Mouse (Mus musculus) thymus, adult 2 months (tissue): ENCODE results near the gene Col25a1. TPM values are rescaled to one million over a fixed set of nuclear protein-coding genes. Genes with fewer than 3 reads are reported as not detected.

Source experiments
- DNase-seq: peaks from one replicate; pipeline ENCODE4 v3.0.0; 2021
- H3K27ac ChIP-seq: fragments of 200-500 bp; 2 replicates; pipeline ENCODE4 v1.5.1; 2012; ENCODE audit warnings: low read length, control low read depth; ENCODE audit not compliant: control insufficient read depth, insufficient read depth
- H3K27me3 ChIP-seq: fragments of 200-500 bp; 2 replicates; pipeline ENCODE4 v1.6.1; 2012; ENCODE audit warnings: mild to moderate bottlenecking, low read length, moderate library complexity, mixed read lengths; ENCODE audit not compliant: control insufficient read depth, insufficient read depth
- H3K36me3 ChIP-seq: fragments of 200-500 bp; 2 replicates; pipeline ENCODE4 v1.6.1; 2012; ENCODE audit warnings: mild to moderate bottlenecking, low read length, moderate library complexity; ENCODE audit not compliant: control insufficient read depth, insufficient read depth
- H3K4me1 ChIP-seq: fragments of 200-500 bp; replicated peaks from 2 replicates; pipeline ENCODE4 v1.6.1; 2012; ENCODE audit warnings: low read length; ENCODE audit not compliant: control insufficient read depth, insufficient read depth
- H3K4me3 ChIP-seq: fragments of 200-500 bp; 2 replicates; pipeline ENCODE4 v1.5.1; 2012; ENCODE audit warnings: mild to moderate bottlenecking, low read length, control low read depth, moderate library complexity; ENCODE audit not compliant: control insufficient read depth, insufficient read depth
- CTCF ChIP-seq: fragments of 200-500 bp; IDR thresholded peaks from 2 replicates; pipeline ENCODE4 v1.5.1; 2012; ENCODE audit warnings: mild to moderate bottlenecking, control low read depth, low read length, moderate library complexity, borderline replicate concordance; ENCODE audit not compliant: control insufficient read depth, poor library complexity, insufficient read depth; ENCODE audit errors: extremely low read depth
- POLR2A ChIP-seq: fragments of 200-500 bp; IDR thresholded peaks from 2 replicates; pipeline ENCODE4 v1.6.1; 2012; ENCODE audit warnings: mild to moderate bottlenecking, low read length, control low read depth, moderate library complexity; ENCODE audit not compliant: control insufficient read depth, poor library complexity, insufficient read depth; ENCODE audit errors: extremely low read depth
- WGBS: fragments of 180-500 bp; shearing (Covaris S2); methylation state at CpG from one replicate; pipeline ENCODE4 v1.1.7; 2018; 5-methylcytosine and 5-hydroxymethylcytosine counted together
- polyA plus RNA-seq: library from polyadenylated mRNA; depleted of rRNA; stranded (reverse); fragments of >200 nt; gene quantifications from 2 replicates; pipeline ENCODE4 v1.2.3, GENCODE M21; 2012

Col25a1 gene
- polyA plus RNA-seq, 1 experiment, result not detected

- TF ChIP-seq POLR2A (no peak), CTCF (no peak)
- Histone ChIP-seq H3K4me3 (no peak overlapping the region), H3K4me1 (no peaks in the 10 kb centered on the region), H3K27ac (no peak overlapping the region), H3K27me3 (no peaks in the 10 kb centered on the region), H3K36me3 (no peaks in the 10 kb centered on the region)
- DNase-seq, result no peak
- WGBS, result 88% methylated on average over 17 of the region's 17 CpGs
Measured at GRCm38 (mm10) chr3:130579501-130579900, 448.2 kb downstream of the Col25a1 start.

- Histone ChIP-seq H3K27me3 (no peaks in the 10 kb centered on the region), H3K4me1 (no peaks in the 10 kb centered on the region), H3K27ac (no peak overlapping the region), H3K36me3 (no peaks in the 10 kb centered on the region), H3K4me3 (no peak overlapping the region)
- DNase-seq, result no peak
- no peak for TF ChIP-seq POLR2A
- TF ChIP-seq CTCF, result no peak
- WGBS, result 92% methylated on average over 2 of the region's 2 CpGs
Measured at GRCm38 (mm10) chr3:130581577-130581976, 450.3 kb downstream of the Col25a1 start.

GRCm38 (mm10) chr3:130582903-130583664 lies 451.8 kb downstream of the Col25a1 start:
- no peak overlapping the region for H3K27ac ChIP-seq
- WGBS, result 93% methylated on average over 13 of the region's 13 CpGs
- H3K27me3 ChIP-seq, result no peaks in the 10 kb centered on the region
- H3K4me1 ChIP-seq, result no peaks in the 10 kb centered on the region
- no peak for TF ChIP-seq CTCF
- TF ChIP-seq POLR2A, result no peak
- no peak overlapping the region for H3K4me3 ChIP-seq
- H3K36me3 ChIP-seq, result no peaks in the 10 kb centered on the region
- DNase-seq, result no peak

GRCm38 (mm10) chr3:130584007-130584406 lies 452.7 kb downstream of the Col25a1 start:
- TF ChIP-seq CTCF (no peak), POLR2A (no peak)
- Histone ChIP-seq H3K4me1 (no peaks in the 10 kb centered on the region), H3K4me3 (no peak overlapping the region), H3K27ac (no peak overlapping the region), H3K36me3 (no peaks in the 10 kb centered on the region), H3K27me3 (no peaks in the 10 kb centered on the region)
- no peak for DNase-seq
- WGBS, result 88% methylated on average over 7 of the region's 7 CpGs

- no peak for TF ChIP-seq CTCF
- TF ChIP-seq POLR2A, result no peak
- H3K27me3 ChIP-seq, result no peaks in the 10 kb centered on the region
- DNase-seq, result no peak
- no peaks in the 10 kb centered on the region for H3K4me1 ChIP-seq
- H3K36me3 ChIP-seq, result no peaks in the 10 kb centered on the region
- no peak overlapping the region for H3K4me3 ChIP-seq
- H3K27ac ChIP-seq, result no peak overlapping the region
- 83% methylated on average over 8 of the region's 8 CpGs for WGBS
Measured at GRCm38 (mm10) chr3:130595050-130595449, 463.7 kb downstream of the Col25a1 start.

GRCm38 (mm10) chr3:130601491-130601890 lies 470.2 kb downstream of the Col25a1 start:
- no peaks in the 10 kb centered on the region for H3K4me1 ChIP-seq
- no peaks in the 10 kb centered on the region for H3K27me3 ChIP-seq
- H3K4me3 ChIP-seq, result no peak overlapping the region
- TF ChIP-seq POLR2A (no peak), CTCF (no peak)
- DNase-seq, result no peak
- H3K27ac ChIP-seq, result no peak overlapping the region
- H3K36me3 ChIP-seq, result no peaks in the 10 kb centered on the region
- 78% methylated on average over 10 of the region's 10 CpGs for WGBS
